Mouse (Mus musculus) kidney, adult 2 months (tissue): Measurements from ENCODE around the gene Frmd6.

ENCODE experiments used
- CTCF ChIP-seq: fragments of 200-500 bp; conservative IDR thresholded peaks from 2 replicates; pipeline ENCODE4 v1.5.1; 2011; ENCODE audit warnings: low read depth, mild to moderate bottlenecking, control low read depth, low read length, moderate library complexity, mixed read lengths; ENCODE audit not compliant: insufficient read depth, insufficient read length
- POLR2A ChIP-seq: fragments of 200-500 bp; IDR thresholded peaks from one replicate; pipeline ENCODE4 v1.6.1; 2011; ENCODE audit warnings: low read depth, low read length, control low read depth

DNA sequence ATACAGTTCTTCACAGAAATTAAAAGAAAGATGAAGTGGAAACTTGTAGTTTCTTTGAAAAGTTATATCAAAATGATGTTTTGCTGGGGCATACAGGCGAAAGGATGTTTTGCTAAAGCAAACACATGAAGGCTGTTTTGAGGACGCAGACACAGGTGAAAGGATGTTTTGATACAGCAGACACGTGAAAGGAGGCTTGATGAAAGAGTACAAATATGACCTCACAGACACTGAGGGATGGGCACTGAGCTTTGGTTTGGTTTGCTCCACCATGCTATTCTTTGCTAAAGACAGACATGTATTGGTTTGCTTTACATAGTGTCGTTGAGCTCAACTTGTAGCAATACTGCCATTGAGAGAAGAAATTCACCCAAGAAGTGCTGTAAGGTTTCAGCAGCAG lies 104.5 kb downstream of the Frmd6 start:
- TF ChIP-seq POLR2A (no peak), CTCF (no peak)
